Mouse (Mus musculus) small intestine, adult 2 months (tissue): ENCODE data around the gene F13a1. TPM values are rescaled to one million over a fixed set of nuclear protein-coding genes. Genes with fewer than 3 reads are reported as not detected.

Experiments
- H3K27ac ChIP-seq: fragments of 200-500 bp; 2 replicates; pipeline ENCODE4 v1.5.1; 2012; ENCODE audit warnings: low read depth, low read length, control low read depth, inconsistent platforms; ENCODE audit not compliant: insufficient read depth
- H3K27me3 ChIP-seq: fragments of 200-500 bp; 2 replicates; pipeline ENCODE4 v1.6.1; 2012; ENCODE audit warnings: mild to moderate bottlenecking, moderate library complexity, low read length, inconsistent platforms; ENCODE audit not compliant: control insufficient read depth, insufficient read depth
- H3K36me3 ChIP-seq: fragments of 200-500 bp; 2 replicates; pipeline ENCODE4 v1.6.1; 2012; ENCODE audit warnings: mild to moderate bottlenecking, low read length, control low read depth, inconsistent platforms; ENCODE audit not compliant: control insufficient read depth, insufficient read depth
- H3K4me1 ChIP-seq: fragments of 200-500 bp; 2 replicates; pipeline ENCODE4 v1.6.1; 2012; ENCODE audit warnings: low read length, inconsistent platforms, mixed read lengths; ENCODE audit not compliant: control insufficient read depth, insufficient read depth, insufficient read length
- H3K4me3 ChIP-seq: fragments of 200-500 bp; 2 replicates; pipeline ENCODE4 v1.5.1; 2012; ENCODE audit warnings: low read depth, mild to moderate bottlenecking, control low read depth, inconsistent platforms, low read length, moderate library complexity
- CTCF ChIP-seq: fragments of 200-500 bp; IDR thresholded peaks from 2 replicates; pipeline ENCODE4 v1.5.1; 2012; ENCODE audit warnings: low read depth, mild to moderate bottlenecking, control low read depth, inconsistent platforms, low read length, moderate library complexity, mixed read lengths; ENCODE audit not compliant: insufficient replicate concordance, insufficient read length; ENCODE audit errors: extremely low read depth
- POLR2A ChIP-seq: fragments of 200-500 bp; IDR thresholded peaks from 2 replicates; pipeline ENCODE4 v1.6.1; 2012; ENCODE audit warnings: low read depth, mild to moderate bottlenecking, control low read depth, inconsistent platforms, low read length, moderate library complexity
- WGBS: fragments of 180-500 bp; shearing (Covaris S2); methylation state at CpG from one replicate; pipeline ENCODE4 v1.1.7; 2018; 5-methylcytosine and 5-hydroxymethylcytosine counted together
- polyA plus RNA-seq: library from polyadenylated mRNA; depleted of rRNA; stranded (reverse); fragments of >200 nt; gene quantifications from 2 replicates; pipeline ENCODE4 v1.2.3, GENCODE M21; 2012

F13a1 gene
- polyA plus RNA-seq, 1 experiment, result 0.06 TPM

DNA sequence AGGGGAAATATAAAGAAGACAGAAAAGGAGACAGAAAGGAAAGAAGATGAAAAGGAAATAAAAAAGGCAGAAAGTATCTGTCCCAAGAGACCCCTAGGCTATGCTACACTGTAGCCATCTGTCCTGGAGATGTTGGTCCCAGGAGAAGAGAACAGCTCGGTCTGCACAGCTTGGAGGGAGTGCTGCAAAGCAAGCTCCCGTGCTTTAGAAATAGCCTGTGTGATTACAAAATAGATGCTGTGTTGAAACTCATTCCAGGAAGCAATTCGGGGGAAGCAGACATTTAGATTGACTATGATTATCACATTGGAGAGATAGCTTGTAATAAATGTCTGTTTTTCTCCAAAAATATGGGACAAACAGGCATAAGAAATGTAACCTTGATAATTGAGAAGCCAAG is 91.0 kb downstream of the F13a1 start:
- 45% methylated on average over 3 of the region's 3 CpGs for WGBS
- H3K4me1 ChIP-seq, result no peaks in the 10 kb centered on the region
- H3K36me3 ChIP-seq, result no peaks in the 10 kb centered on the region
- H3K27me3 ChIP-seq, result no peaks in the 10 kb centered on the region
- H3K27ac ChIP-seq, result no peak overlapping the region
- H3K4me3 ChIP-seq, result no peak overlapping the region
- TF ChIP-seq CTCF, result no peak
- TF ChIP-seq POLR2A, result no peak

- Histone ChIP-seq H3K4me3 (no peak overlapping the region), H3K27ac (no peak overlapping the region), H3K27me3 (no peaks in the 10 kb centered on the region), H3K36me3 (no peaks in the 10 kb centered on the region), H3K4me1 (no peaks in the 10 kb centered on the region)
- no peak for TF ChIP-seq CTCF
- TF ChIP-seq POLR2A, result no peak
- WGBS, result 86% methylated on average over 3 of the region's 3 CpGs
These were observed 95.1 kb downstream of the F13a1 start for GRCm38 (mm10) chr13:36954937-36955336.

- Histone ChIP-seq H3K27me3 (no peaks in the 10 kb centered on the region), H3K27ac (no peak overlapping the region), H3K4me1 (no peaks in the 10 kb centered on the region), H3K36me3 (no peaks in the 10 kb centered on the region), H3K4me3 (no peak overlapping the region)
- TF ChIP-seq CTCF (no peak), POLR2A (no peak)
These were observed 96.4 kb downstream of the F13a1 start for GRCm38 (mm10) chr13:36953676-36954075.

DNA sequence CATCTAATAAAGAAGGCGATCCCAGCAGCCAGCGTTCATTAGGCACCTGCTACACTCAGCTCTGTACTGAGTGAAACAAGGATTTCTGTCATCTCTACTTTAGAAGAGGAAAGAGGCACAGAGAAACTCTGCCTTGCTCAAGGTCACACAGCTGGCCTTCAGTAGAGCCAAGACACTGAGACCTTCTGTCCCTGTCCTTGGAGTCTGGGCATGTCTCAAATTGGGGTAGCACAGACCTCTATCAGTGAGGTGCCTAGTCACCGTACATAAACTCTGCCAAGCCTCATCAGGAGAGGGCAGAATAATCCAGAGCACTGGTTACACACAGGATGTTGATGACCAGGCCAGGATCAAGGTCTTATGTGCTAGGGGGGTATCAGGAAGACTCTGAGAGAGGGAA is 108.2 kb downstream of the F13a1 start:
- Histone ChIP-seq H3K4me1 (no peaks in the 10 kb centered on the region), H3K27ac (no peak overlapping the region), H3K4me3 (no peak overlapping the region), H3K36me3 (no peaks in the 10 kb centered on the region), H3K27me3 (no peaks in the 10 kb centered on the region)
- TF ChIP-seq POLR2A (no peak), CTCF (no peak)
- WGBS, result 90% methylated on average over 3 of the region's 3 CpGs

DNA sequence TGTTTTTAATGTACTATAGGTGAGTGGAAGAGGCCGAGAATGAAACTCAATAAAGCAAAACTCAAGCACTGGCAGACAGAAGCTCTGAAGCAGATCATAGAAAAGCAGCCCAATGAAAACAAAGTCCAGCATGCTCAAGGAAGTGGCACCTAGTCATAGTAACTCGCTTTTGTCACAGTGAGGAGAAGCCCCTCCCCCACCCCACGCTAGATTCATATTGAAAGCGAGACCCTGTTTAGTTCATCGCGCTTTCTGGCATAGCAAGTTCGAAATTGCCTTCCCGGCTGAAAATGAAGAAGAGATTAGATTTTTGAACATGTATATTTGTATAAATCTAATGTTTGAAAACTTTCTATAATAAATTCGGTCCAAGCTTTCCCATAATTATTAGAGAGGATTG is 118.0 kb downstream of the F13a1 start:
- no peaks in the 10 kb centered on the region for H3K36me3 ChIP-seq
- WGBS, result 87% methylated on average over 9 of the region's 9 CpGs
- H3K27ac ChIP-seq, result no peak overlapping the region
- H3K27me3 ChIP-seq, result no peaks in the 10 kb centered on the region
- TF ChIP-seq CTCF, result no peak
- no peak for TF ChIP-seq POLR2A
- no peaks in the 10 kb centered on the region for H3K4me1 ChIP-seq
- no peak overlapping the region for H3K4me3 ChIP-seq

DNA sequence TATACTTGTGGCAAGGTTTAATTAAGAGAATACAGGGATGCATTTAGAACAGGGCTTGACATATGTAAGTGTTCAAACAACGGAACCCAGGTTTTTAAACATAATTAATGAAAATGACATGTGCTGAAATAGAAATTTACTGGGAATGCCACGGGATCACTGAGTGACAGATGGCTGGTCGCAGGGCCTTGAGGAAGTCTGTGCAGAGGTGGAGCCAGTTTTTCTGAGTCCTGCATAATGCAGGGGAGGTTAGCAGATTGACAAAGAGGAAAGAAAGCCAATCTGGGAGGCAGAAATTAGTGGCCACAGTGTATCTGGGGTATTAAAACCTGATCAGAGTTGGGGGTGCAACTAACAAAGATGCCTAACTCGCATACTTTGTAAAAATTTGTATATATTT is 130.3 kb downstream of the F13a1 start:
- 81% methylated on average over 4 of the region's 4 CpGs for WGBS
- no peak overlapping the region for H3K27ac ChIP-seq
- H3K27me3 ChIP-seq, result no peaks in the 10 kb centered on the region
- no peak overlapping the region for H3K4me3 ChIP-seq
- no peaks in the 10 kb centered on the region for H3K36me3 ChIP-seq
- H3K4me1 ChIP-seq, result no peaks in the 10 kb centered on the region
- TF ChIP-seq CTCF, result no peak
- TF ChIP-seq POLR2A, result no peak

DNA sequence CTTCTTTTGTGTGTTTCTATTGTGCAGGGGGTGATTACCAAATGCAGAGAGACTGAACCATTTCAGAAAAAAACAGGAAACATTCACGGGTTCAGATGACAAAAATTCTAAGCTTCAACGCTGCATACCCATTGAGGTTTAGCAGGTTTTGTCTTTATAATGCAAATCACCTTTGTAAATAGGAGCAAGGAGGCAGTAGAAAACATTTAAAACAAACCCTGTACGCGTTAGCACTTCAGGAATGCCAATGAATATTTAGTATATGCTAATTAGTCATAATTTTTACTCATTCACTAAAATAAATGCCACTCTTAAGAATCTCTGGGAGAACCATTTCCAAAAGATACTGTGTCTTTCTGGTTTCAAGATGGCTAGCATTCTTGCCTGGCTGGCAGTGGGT is 146.2 kb downstream of the F13a1 start:
- Histone ChIP-seq H3K27ac (no peak overlapping the region), H3K4me3 (no peak overlapping the region), H3K4me1 (peaks cover 5% of the 10 kb centered on the region), H3K36me3 (no peaks in the 10 kb centered on the region), H3K27me3 (no peaks in the 10 kb centered on the region)
- TF ChIP-seq POLR2A (no peak), CTCF (no peak)
- 76% methylated on average over 4 of the region's 4 CpGs for WGBS

DNA sequence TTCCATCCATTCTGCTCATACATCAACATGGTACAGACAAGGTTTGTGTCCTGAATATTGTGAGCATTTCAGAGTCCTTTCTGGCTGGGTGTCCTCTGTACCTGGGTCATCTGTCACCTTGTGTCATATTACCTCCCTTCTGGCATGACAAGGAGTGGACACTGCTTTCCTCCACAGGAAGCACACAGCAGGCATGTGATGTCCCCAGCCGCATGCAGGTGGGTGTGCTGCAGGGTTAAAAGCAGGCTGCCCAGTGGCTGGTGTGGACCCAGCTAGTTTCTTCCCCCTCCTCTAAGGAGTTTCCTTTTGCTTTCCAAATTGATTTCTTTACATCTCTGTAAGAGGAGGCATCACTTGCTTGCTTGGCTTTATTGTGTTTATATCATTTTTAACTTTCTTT is 146.6 kb downstream of the F13a1 start:
- H3K4me1 ChIP-seq, result peaks cover 5% of the 10 kb centered on the region
- no peaks in the 10 kb centered on the region for H3K27me3 ChIP-seq
- no peaks in the 10 kb centered on the region for H3K36me3 ChIP-seq
- WGBS, result 89% methylated on average over 1 of the region's 1 CpGs
- no peak overlapping the region for H3K27ac ChIP-seq
- no peak overlapping the region for H3K4me3 ChIP-seq
- TF ChIP-seq POLR2A (no peak), CTCF (no peak)
